Mouse (Mus musculus) testis, adult 2 months (tissue): ENCODE measurements around the gene Hsp90ab1.

Source experiments
- CTCF ChIP-seq: fragments of 200-500 bp; IDR thresholded peaks from 2 replicates; pipeline ENCODE4 v1.5.1; 2012; ENCODE audit warnings: low read depth, mild to moderate bottlenecking, inconsistent platforms, low read length, moderate library complexity; ENCODE audit not compliant: control insufficient read depth, insufficient read depth, insufficient replicate concordance
- POLR2A ChIP-seq: fragments of 200-500 bp; IDR thresholded peaks from 2 replicates; pipeline ENCODE4 v1.6.1; 2012; ENCODE audit warnings: low read depth, mild to moderate bottlenecking, inconsistent platforms, low read length, moderate library complexity; ENCODE audit not compliant: control insufficient read depth

GRCm38 (mm10) chr17:45582715-45583355 is 9.8 kb upstream of the Hsp90ab1 start:
- TF ChIP-seq CTCF (no peak), POLR2A (no peak)
